Mouse (Mus musculus): ENCODE data around the gene Gramd1b. TPM values are rescaled to one million over a fixed set of nuclear protein-coding genes. Genes with fewer than 3 reads are reported as not detected.

Gramd1b gene
- polyA plus RNA-seq, 1 experiment from 2014 or later, result 6.1 TPM

- DNase-seq (ENCODE audit: low spot score), result no peak
Measured at GRCm38 (mm10) chr9:40458559-40459303, 72.5 kb downstream of the Gramd1b start.

DNA sequence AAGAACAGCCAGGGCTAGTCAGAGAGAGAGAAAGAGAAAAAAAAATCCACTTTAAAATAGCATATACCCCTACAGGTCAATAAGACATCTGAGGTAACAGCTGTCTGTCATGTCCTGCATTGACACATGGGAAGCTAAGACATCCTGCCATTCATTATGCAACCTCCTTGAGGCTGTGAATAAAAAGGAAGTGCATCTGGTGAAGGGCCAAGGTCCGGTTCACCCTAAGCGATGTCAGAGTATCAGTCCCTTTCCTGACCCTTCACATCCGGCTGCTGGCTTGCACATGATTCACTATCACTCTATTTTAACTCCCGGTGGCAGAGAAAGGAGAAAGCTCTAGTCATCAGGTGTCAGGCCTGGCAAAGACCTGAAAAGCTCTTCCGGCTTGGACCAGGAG is 73.7 kb downstream of the Gramd1b start:
- DNase-seq (ENCODE audit: low spot score), result no peak

DNA sequence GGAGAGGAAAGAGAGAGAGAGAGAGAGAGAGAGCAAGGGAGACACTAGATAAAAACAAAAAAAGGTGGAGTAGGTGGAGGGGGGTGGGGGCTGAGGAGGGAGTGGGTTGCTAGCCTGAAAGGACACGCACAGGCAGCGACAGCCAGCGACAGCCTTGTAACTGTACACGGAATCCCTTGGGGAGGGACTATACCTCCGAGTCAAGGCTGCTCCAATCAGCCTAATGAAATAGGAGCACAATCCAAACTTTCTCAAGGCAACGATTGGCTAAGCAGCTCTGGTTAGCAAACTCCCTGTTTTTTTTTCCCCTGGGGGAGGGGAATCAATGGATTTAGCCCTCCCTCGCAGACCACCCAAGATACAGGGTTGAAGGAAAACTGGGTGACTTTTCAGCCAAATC is 75.0 kb downstream of the Gramd1b start:
- no peak for DNase-seq (ENCODE audit: low spot score)

- peak; percentile 72 for DNase-seq (ENCODE audit: low spot score)
Measured at GRCm38 (mm10) chr9:40455336-40456185, 75.6 kb downstream of the Gramd1b start.

- no peak for DNase-seq (ENCODE audit: low spot score)
Measured at GRCm38 (mm10) chr9:40455020-40455335, 76.2 kb downstream of the Gramd1b start.

DNA sequence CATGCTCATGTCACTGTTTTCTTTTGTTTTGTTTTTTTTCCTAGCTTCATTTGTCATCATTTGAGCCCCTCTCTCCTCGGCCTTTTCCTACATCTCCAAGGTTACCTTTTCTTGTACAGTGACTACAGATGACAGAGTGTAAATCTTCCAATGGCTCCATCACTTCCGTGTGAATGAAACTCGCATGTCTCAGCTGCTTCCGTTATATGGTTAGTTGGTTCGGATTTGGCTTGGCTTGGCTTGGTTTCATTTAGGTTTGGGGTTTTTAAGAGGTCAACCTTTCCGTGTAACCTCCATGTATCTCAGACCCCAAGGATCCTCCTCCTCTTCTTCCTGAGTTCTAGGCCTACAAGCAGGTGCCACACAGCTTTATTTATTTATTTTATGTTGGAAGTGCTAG is 77.3 kb downstream of the Gramd1b start:
- DNase-seq (ENCODE audit: low spot score), result no peak

DNA sequence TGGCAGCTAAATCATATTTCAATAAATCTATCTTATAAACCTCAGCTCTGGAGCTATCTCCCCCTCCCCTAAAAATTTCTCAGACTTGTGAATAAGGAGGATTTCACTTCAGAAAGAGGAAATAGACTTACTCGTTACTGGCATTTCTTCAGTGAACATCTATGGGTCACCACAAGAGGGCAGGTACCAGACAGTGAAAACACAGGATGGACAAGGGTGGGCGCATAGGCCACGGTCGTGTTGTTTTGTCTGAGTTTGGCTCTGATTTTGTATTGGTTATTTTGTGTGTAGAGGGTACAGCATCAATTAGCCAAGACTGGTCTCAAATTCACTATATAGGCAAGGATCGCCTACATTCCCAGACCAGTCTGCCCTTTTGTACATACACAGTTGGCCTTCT is 79.0 kb downstream of the Gramd1b start:
- DNase-seq (ENCODE audit: low spot score), result no peak

DNA sequence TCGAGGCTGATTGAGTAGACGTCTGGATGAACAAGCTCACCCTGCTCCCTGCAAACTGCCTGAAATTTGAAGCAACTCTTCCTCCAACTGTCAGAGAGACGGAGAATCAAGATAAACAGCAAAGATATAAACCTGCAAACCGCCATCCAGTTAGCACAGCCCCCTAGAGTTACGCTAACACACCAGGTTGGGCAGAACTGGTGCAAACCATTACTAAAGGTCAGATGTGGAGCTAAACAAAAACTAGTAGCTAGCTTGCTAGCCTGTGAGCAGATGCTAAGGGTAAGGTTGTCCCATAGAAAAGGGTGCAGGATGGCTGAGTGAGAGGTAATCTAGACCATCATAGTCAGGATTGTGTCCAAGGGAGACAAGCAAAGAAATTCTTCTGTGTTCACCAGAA is 80.4 kb downstream of the Gramd1b start:
- DNase-seq (ENCODE audit: low spot score), result no peak

GRCm38 (mm10) chr9:40450417-40450714 is 80.8 kb downstream of the Gramd1b start:
- no peak for DNase-seq (ENCODE audit: low spot score)

- peak; percentile 42 for DNase-seq (ENCODE audit: low spot score)
Measured at GRCm38 (mm10) chr9:40449610-40450416, 81.4 kb downstream of the Gramd1b start.

DNA sequence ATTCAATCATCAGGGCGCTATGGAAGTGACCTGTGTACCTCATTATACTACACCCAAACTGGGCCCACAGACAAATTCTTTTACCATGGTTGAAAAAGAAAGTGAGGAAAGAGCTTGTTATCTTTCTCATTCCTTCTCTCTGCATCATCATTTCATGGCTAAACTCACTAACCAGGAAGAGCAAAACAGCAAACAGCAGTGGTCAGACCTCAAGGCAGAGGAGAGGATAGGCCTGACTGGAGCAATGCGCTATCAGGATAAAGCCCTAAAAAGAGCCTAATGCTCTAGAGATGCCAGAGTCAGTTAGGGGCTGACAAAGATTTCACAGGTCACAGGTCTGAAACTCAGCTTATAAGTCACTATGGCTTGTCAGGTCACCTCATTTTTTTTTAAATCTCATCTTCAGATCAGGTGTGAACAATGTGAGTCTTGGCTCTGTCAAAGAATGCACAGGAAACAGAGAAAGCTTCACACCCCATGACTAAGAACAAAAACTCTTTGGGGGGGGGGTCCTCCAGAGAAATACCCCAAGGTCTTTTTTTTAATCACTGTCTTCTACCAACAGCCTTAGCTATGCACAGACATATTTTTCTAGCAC is 82.4 kb downstream of the Gramd1b start:
- DNase-seq (ENCODE audit: low spot score), result no peak

DNA sequence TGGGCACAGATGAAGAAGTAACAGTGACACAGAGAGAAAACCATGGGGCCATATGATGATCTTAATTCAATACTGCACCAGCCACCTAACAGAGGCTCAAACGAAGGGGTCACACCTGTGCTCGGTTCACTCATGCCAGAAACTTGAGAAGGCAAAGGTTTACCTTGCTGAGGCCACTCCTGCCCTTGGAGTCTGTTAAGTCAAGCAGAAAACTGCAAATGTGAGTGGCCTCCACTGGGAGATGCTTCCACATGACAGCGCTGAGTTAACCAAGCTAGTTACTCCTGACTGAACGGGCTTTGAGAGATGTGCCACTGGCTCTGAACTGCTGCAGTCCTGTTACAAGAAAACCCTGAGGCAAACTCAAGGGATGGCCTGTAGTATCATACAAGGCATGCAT is 83.9 kb downstream of the Gramd1b start:
- DNase-seq (ENCODE audit: low spot score), result no peak

DNA sequence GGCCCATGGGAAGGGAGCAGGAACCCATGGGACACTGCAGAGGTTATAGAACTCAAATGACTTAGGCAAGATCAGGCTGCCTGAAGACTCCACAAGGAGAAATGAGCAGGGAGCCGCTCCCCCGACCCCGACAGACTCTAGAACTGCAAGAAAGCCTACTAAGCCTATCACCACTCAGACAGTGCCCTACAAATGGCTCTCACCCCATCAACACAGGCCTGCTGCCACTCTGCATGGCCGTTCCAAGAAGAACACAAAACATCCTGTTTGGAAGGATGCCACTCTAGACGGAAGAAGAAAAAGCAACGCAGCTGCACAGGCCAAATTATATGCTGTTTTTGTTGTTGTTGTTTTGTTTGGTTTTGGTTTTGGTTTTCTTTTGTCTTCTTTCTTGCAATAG is 86.2 kb downstream of the Gramd1b start:
- no peak for DNase-seq (ENCODE audit: low spot score)

- DNase-seq (ENCODE audit: low spot score), result no peak
Measured at GRCm38 (mm10) chr9:40442784-40443183, 88.4 kb downstream of the Gramd1b start.

DNA sequence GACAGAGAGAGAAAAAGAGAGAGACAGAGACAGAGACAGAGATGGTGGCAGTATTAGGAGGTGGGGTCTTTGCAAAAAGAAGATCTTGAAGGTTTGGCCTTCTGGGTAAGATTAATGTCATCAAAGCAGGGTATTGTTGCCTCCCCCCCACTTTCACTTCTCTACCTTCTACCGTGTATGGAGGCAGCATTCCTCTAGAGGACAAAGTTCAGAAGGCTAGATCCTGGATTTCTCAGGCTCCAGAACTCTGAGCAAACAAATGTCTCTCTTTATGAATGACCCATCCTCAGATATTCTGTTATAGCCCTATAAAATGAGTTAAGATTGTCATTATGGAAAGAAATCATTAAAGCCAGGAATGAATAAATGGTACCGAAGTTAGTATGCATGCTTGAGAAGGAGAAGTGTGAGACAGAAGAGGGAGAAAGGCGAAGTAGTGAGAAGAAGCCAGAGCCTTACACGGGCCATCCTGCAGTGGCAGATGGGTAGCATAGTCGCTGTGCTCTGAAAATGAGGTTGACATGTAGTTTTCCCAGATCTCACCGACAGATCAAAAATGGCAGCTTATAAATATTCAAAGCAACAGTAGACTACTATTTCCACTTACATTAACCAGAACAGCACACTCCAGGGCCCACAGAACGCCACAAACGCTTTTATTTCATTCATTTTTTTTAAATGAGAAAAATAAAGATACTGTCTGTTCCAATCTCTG is 91.1 kb downstream of the Gramd1b start:
- DNase-seq (ENCODE audit: low spot score), result no peak

GRCm38 (mm10) chr9:40438731-40439526 is 92.3 kb downstream of the Gramd1b start:
- DNase-seq (ENCODE audit: low spot score), result no peak

- no peak for DNase-seq (ENCODE audit: low spot score)
Measured at GRCm38 (mm10) chr9:40437891-40438290, 93.3 kb downstream of the Gramd1b start.

DNA sequence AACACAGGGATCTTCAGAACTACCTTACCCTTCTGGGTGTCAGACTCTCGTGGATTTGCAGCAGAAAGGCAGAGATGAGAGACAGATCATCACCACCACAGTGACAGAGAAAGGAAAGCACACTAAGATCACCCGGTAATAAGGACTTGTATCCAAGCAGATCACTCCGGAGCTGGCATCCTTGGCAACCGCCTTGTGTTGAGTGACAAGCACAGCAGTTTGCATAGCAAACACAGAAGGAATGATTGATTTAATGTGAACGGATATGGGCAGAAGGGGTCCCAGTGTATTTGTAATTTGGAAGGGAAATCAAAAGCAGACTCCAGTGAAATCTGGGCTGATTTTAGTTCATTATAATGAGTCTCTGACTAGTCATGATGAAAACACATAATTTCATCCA is 97.9 kb downstream of the Gramd1b start:
- DNase-seq (ENCODE audit: low spot score), result no peak

DNA sequence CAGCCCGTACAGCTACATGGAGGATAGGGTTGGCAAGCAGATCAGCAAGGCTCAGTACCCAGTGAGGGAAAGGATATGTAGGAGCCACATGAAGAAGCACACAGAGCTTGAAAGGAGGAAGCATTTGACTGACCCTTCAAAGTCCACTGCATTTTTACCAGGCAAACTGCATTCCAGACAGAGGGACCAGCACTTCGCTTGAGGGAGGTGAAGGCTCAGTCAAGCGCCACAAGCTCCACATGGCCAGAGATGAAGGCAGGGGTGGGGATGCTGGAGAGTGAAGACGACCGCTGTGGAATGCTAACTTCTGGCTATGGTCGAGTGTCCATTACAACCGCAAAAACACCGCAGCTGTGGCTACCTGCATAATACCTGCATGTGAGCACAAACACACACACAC is 100.2 kb downstream of the Gramd1b start:
- DNase-seq (ENCODE audit: low spot score), result no peak

DNA sequence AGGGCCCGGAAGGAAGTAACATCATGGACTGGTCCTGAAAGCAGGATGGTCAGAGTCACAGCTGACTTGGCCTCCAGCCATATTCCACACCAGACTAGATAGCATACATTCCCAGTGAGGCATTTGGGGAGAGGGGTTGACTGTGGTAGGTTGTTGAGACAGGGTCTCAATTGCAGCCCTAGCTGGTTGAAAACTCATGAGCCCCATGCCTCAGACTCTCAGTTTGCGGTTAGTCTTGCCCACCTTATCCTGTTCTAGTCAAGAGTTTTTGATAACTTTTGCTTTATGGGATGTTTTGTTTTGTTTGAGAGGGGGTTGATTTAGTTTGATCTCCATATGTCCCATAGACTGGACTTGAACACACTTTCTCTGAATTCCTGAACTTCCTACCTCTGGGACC is 103.5 kb downstream of the Gramd1b start:
- no peak for DNase-seq (ENCODE audit: low spot score)

Data from thymus, postnatal 0 days (tissue).